Mouse (Mus musculus) forebrain, embryonic 11.5 days (tissue): ENCODE measurements around the gene H2afv. TPM values are rescaled to one million over a fixed set of nuclear protein-coding genes. Genes with fewer than 3 reads are reported as not detected.
A peak's percentile ranks its signal among the peaks of the same experiment; 100 is the strongest.

Experiments
- ATAC-seq: fragments of 200-750 bp; cut with Nextera tagmentation; replicated peaks from 2 replicates; pipeline ENCODE4 v1.8.0; 2017; ENCODE audit warnings: moderate TSS enrichment; ENCODE audit not compliant: low FRiP score
- DNase-seq: peaks from one replicate; pipeline ENCODE4 v3.0.0-alpha.2; 2017; ENCODE audit warnings: low spot score
- H3K27ac ChIP-seq: fragments of 300-500 bp; sonication (generic); 2 replicates; pipeline ENCODE4 v1.5.1; 2014; ENCODE audit warnings: low read depth, low read length
- H3K27me3 ChIP-seq: fragments of 300-500 bp; sonication (generic); 2 replicates; pipeline ENCODE4 v1.6.1; 2014; ENCODE audit warnings: mild to moderate bottlenecking, low read length, mixed read lengths; ENCODE audit not compliant: control insufficient read depth, insufficient read depth
- H3K36me3 ChIP-seq: fragments of 300-500 bp; sonication (generic); 2 replicates; pipeline ENCODE4 v1.6.1; 2014; ENCODE audit warnings: mild to moderate bottlenecking, low read length, moderate library complexity, mixed read lengths; ENCODE audit not compliant: control insufficient read depth, insufficient read depth
- H3K4me1 ChIP-seq: fragments of 300-500 bp; sonication (generic); replicated peaks from 2 replicates; pipeline ENCODE4 v1.6.1; 2014; ENCODE audit warnings: low read length, mixed read lengths; ENCODE audit not compliant: control insufficient read depth, insufficient read depth
- H3K4me2 ChIP-seq: fragments of 300-500 bp; sonication (generic); 2 replicates; pipeline ENCODE4 v1.6.1; 2014; ENCODE audit warnings: low read depth, mild to moderate bottlenecking, low read length, moderate library complexity, mixed read lengths; ENCODE audit not compliant: severe bottlenecking
- H3K4me3 ChIP-seq: fragments of 300-500 bp; sonication (generic); 2 replicates; pipeline ENCODE4 v1.5.1; 2014; ENCODE audit warnings: low read depth, low read length
- H3K9ac ChIP-seq: fragments of 300-500 bp; sonication (generic); 2 replicates; pipeline ENCODE4 v1.6.1; 2014; ENCODE audit warnings: low read length
- H3K9me3 ChIP-seq: fragments of 300-500 bp; sonication (generic); 2 replicates; pipeline ENCODE4 v1.6.1; 2016; ENCODE audit warnings: low read length, mixed read lengths; ENCODE audit not compliant: control insufficient read depth
- WGBS: fragments of 180-500 bp; shearing (Covaris S2); extraction: QIAGEN DNeasy Blood & Tissue Kit; methylation state at CpG from one replicate; pipeline ENCODE4 v1.1.7; 2014; 5-methylcytosine and 5-hydroxymethylcytosine counted together
- polyA plus RNA-seq: library from polyadenylated mRNA; unstranded; fragments of >200 nt; fragmentation: Nextera tagmentation; extraction: Ambion mirVana; gene quantifications from 2 replicates; pipeline ENCODE4 v1.2.1, GENCODE M21; 2014

Gene H2afv
- polyA plus RNA-seq, 1 experiment from 2014 or later: 962 TPM

GRCm38 (mm10) chr11:6481669-6482185 is 37.5 kb upstream of the H2afv start:
- DNase-seq (no peak), ATAC-seq (no peak)
- WGBS: 79% methylated on average over 6 of the region's 6 CpGs
- Histone ChIP-seq H3K4me2 (no peak overlapping the region), H3K4me1 (no peaks in the 10 kb centered on the region), H3K36me3 (no peaks in the 10 kb centered on the region), H3K9me3 (no peaks in the 10 kb centered on the region), H3K4me3 (no peak overlapping the region), H3K27me3 (no peaks in the 10 kb centered on the region), H3K9ac (no peak overlapping the region), H3K27ac (no peak overlapping the region)

DNA sequence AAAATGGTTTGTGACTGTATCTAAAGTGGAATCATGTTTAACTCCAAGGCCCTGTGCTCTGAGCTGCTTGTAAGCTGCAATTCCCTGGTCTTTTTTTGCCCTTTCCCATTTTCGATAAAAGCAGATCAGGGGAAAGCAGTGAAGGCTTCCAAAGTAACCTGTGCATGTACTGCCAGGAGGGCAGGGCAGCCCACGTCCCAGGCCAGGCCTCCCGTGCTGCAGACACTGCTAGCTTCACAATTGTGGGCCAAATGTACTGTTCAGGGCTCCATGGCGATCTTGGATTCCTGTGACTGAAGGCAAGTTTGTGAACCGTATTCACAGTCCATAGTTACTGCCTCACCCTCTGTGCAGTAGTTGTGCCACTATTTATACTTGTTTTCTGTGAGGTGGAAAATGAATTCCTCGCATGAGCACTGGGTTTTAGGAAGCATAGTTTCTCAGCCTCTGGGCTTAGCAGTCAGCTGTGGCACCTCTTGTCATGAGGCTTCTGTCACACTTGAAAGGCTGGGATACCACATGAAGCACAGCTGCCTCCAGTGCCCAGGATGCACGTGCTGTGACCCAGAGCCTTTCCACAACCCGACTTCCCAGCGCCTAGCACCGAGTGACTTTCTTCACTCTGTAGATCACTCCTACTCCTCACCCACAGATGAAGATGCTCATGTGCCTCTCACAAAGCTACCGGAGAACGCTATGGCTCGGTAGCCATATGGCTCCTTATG is 36.6 kb upstream of the H2afv start:
- no peak for ATAC-seq
- Histone ChIP-seq H3K27me3 (no peaks in the 10 kb centered on the region), H3K9me3 (no peaks in the 10 kb centered on the region), H3K4me2 (no peak overlapping the region), H3K4me3 (no peak overlapping the region), H3K27ac (no peak overlapping the region), H3K4me1 (no peaks in the 10 kb centered on the region), H3K36me3 (no peaks in the 10 kb centered on the region), H3K9ac (no peak overlapping the region)
- DNase-seq: no peak
- WGBS: 82% methylated on average over 13 of the region's 13 CpGs

DNA sequence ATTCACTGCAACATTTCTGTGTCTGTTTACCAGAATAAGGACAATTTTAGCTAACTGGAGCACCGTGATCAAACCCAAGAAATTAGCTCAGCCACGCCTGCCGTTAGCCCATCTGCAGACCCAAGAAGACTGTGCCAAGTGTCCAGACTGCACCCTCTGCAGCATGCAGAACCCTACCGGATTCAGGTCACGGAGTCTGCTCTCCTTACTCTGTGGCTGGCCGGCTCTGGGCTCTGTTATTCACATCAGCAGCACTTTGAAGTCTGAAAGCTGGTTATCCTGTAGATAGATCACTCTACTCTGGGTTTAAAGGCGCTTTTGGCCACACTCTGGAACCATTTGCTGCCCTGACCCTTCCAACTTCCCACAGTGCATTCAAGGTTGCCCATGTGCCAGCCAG is 35.9 kb upstream of the H2afv start:
- Histone ChIP-seq H3K27ac (no peak overlapping the region), H3K9me3 (no peaks in the 10 kb centered on the region), H3K9ac (no peak overlapping the region), H3K36me3 (no peaks in the 10 kb centered on the region), H3K4me3 (no peak overlapping the region), H3K27me3 (no peaks in the 10 kb centered on the region), H3K4me1 (no peaks in the 10 kb centered on the region), H3K4me2 (no peak overlapping the region)
- 79% methylated on average over 7 of the region's 7 CpGs for WGBS
- ATAC-seq (no peak), DNase-seq (no peak)

DNA sequence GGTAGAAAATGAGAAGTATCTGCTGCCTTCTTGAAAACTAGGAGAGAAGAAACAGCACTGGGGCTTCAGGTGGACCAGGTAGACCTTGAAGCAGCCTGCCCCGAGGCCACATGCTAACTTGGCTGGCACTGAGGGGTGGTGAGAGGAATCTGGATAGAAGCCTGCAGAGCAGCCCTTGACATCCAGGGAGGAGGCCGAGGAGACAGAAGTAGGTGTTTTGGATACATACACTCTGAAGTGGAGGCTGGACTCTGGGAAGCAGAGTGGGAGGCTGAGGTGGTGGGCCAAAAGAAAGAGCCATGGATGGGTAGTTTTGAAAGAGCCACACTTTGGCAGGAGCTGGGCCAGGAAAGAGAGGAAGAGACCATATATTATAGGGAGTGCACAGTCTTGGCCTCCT is 35.0 kb upstream of the H2afv start:
- Histone ChIP-seq H3K27me3 (no peaks in the 10 kb centered on the region), H3K9me3 (no peaks in the 10 kb centered on the region), H3K4me1 (peaks cover 3% of the 10 kb centered on the region; the same call in 1 of the 2 replicates), H3K27ac (no peak overlapping the region), H3K36me3 (no peaks in the 10 kb centered on the region), H3K4me3 (no peak overlapping the region), H3K4me2 (no peak overlapping the region), H3K9ac (no peak overlapping the region)
- WGBS: 83% methylated on average over 2 of the region's 2 CpGs
- no peak for ATAC-seq
- DNase-seq: no peak

GRCm38 (mm10) chr11:6477350-6477749 is 33.1 kb upstream of the H2afv start:
- 94% methylated on average over 1 of the region's 1 CpGs for WGBS
- Histone ChIP-seq H3K27me3 (no peaks in the 10 kb centered on the region), H3K9ac (no peak overlapping the region), H3K4me1 (peaks cover 15% of the 10 kb centered on the region), H3K27ac (no peak overlapping the region), H3K9me3 (no peaks in the 10 kb centered on the region), H3K36me3 (no peaks in the 10 kb centered on the region; the same call in 1 of the 2 replicates), H3K4me3 (no peak overlapping the region), H3K4me2 (no peak overlapping the region)
- ATAC-seq (no peak), DNase-seq (no peak)

DNA sequence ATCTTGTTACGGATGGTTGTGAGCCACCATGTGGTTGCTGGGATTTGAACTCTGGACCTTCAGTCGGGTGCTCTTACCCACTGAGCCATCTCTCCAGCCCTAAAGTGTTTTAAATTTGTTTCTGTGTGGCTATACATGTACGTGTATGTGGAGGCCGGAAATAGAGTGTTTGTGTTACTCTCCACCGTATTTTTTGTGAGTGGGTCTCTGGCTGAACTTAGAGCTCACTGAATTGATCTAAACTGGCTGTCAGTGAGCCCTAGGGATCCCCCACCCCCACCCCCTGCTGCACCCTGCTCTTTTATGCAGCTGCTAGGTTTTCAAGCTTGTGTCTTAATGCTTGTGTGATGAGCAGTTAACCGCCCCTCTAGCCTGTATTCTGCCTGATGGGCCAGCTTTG is 32.6 kb upstream of the H2afv start:
- Histone ChIP-seq H3K36me3 (no peaks in the 10 kb centered on the region; the same call in 1 of the 2 replicates), H3K27me3 (no peaks in the 10 kb centered on the region), H3K27ac (no peak overlapping the region), H3K4me2 (no peak overlapping the region), H3K9ac (no peak overlapping the region), H3K4me3 (no peak overlapping the region), H3K9me3 (no peaks in the 10 kb centered on the region), H3K4me1 (peaks cover 18% of the 10 kb centered on the region)
- ATAC-seq (no peak), DNase-seq (no peak)
- WGBS: 76% methylated on average over 6 of the region's 6 CpGs

DNA sequence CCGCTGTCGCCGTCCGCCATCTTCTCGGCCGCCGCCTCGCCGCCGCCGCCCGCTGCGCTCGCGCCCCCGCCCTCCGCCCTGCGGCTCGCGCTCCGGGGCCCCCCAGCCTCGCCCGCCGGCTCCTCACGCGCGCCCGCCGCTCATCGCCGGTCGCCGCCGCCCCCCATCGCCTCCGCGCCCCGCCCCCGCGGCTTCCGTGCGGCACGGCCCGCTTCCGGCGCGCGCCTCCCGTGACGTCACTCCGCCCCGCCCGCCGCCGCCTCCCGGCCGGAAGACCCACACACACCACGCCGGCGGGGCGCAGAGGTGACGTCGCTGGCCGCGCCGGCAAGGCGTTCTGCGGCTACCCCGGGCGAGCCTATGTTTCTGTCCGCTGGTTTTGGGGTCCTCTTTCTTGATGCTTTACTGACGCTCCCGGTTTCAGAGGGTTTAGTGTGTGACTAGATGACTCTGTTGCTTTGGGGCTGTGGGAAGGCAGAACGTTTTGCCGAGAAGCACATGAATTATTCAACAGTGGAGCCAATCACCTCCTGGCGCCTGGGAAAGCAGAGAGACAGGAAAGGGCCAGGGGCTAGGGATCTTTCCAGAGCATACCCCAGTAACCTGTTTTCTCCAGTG is 31.7 kb upstream of the H2afv start, which contains the start of gene Purb:
Gene Purb (minus strand): TSS at position 51 of the 618 bp plus-strand sequence.
- ATAC-seq (peak; percentile 96), DNase-seq (peak; percentile 95)
- Histone ChIP-seq H3K27ac (peak within 1 kb of the TSS; percentile 92), H3K4me3 (peak within 1 kb of the TSS; percentile 96), H3K9me3 (no peaks in the 10 kb centered on the region), H3K4me2 (peak within 1 kb of the TSS; percentile 80), H3K27me3 (no peaks in the 10 kb centered on the region), H3K4me1 (peaks cover 20% of the 10 kb centered on the region), H3K36me3 (no peaks in the 10 kb centered on the region; the same call in 1 of the 2 replicates), H3K9ac (peak within 1 kb of the TSS; percentile 92)
- under 1% methylated on average over 49 of the region's 76 CpGs for WGBS

DNA sequence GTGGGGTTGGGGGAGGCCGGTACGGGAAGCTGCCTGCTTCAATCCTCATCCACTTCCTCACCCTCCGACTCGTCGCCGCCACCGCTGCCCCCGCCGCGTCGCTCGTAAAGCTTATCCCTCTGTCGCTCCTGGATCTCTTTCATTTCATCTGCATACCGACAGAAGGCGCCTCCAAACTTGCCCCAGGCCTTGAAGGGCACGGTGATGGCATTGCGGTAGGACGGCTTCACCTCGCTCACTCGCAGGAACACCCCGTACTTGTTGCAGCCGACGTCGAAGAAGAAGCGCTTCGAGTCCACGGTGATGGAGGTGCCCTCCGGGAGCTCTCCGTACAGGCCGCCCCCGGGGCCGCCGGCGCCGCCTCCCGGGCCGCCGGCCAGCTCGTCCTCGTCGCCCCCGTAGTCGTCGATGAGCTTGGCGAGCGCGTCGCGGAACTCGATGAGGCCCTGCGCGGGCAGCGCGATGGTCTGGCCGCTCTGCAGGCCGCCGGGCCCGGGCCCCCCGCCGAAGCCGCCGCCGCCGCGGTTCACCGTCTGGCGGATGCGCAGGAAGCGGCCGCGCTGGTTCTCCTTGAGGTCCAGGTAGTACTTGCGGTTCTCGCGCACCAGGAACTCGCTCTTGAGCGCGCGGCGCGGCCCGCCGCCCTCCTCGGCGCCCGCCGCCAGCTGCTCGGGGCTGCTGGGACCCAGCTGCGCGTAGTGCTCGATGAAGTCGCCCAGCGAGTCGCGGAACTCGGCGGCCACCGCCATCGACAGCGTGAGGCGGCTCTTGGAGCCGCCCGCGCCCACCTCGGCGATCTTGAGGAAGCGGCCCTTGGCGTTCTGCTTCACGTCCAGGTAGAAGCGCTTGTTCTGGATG is 30.9 kb upstream of the H2afv start:
- Histone ChIP-seq H3K9ac (peak overlapping the region; percentile 92), H3K9me3 (no peaks in the 10 kb centered on the region), H3K27me3 (no peaks in the 10 kb centered on the region), H3K36me3 (no peaks in the 10 kb centered on the region; the same call in 1 of the 2 replicates), H3K4me2 (peak overlapping the region; percentile 80), H3K27ac (peak overlapping the region; percentile 92), H3K4me3 (peak overlapping the region; percentile 96), H3K4me1 (peaks cover 21% of the 10 kb centered on the region)
- ATAC-seq (peak; percentile 35), DNase-seq (peak; percentile 80)
- WGBS: under 1% methylated on average over 108 of the region's 109 CpGs
